Mouse (Mus musculus) megakaryocyte progenitor cell, adult 5-6 weeks (primary cell): ENCODE measurements at regions not wholly inside any gene's neighbourhood (a gene's known extent, or its start where the extent isn't known, plus 50 kb on each side); places are given as distances from the start of the nearest gene placed in this dataset.
A peak's percentile ranks its signal among the peaks of the same experiment; 100 is the strongest.

Experiments
- ATAC-seq: replicated peaks from 2 replicates; pipeline ENCODE4 v1.8.0; 2016; ENCODE audit warnings: mild to moderate bottlenecking, moderate TSS enrichment, inconsistent platforms; ENCODE audit not compliant: poor library complexity

DNA sequence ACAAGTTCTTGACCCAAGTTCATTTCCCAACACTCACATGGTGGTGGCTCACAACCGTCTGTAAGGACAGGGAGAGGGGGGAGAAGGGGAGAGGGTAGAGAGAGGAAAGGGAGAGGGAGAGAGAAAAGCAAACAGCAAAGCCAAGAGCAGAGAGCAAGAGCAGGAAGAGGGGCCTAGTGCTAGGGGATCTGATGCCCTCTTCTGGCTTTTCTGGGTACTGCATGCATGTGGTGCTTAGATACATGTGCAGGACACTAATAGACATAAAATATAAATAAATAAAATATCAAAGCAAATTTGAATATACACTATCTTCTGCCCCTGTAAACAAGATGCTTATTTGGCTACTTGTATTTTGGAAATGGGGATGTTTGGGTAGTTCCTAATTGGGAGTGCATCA lies 91.2 kb downstream of the Rnf138rt1 start:
- ATAC-seq = peak; percentile 91
